Mouse (Mus musculus) kidney, adult 10 weeks (tissue): ENCODE data around the gene Tmem184b. TPM values are rescaled to one million over a fixed set of nuclear protein-coding genes. Genes with fewer than 3 reads are reported as not detected.

Experiments
- polyA plus RNA-seq: library from polyadenylated mRNA; stranded (reverse); fragments of 350-450 nt; fragmentation: Illumina TruSeq; extraction: RNeasy Lipid Tissue Mini Kit (QIAGEN cat#74804); gene quantifications from one replicate; pipeline ENCODE4 v1.2.3, GENCODE M21; 2014; ENCODE audit warnings: low read depth, low replicate concordance

Tmem184b gene
- 3.4 TPM for polyA plus RNA-seq

GRCm38 (mm10) chr15:79402836-79403762 is at the start of gene Tmem184b:
Gene Tmem184b, minus strand, starts transcription at chr15:79403569.

GRCm38 (mm10) chr15:79346051-79346793 is 57.1 kb downstream of the Tmem184b start, which contains the start of gene Maff:
Gene Maff, plus strand, starts transcription at chr15:79346621.

GRCm38 (mm10) chr15:79328058-79328938 is 75.1 kb downstream of the Tmem184b start, which contains the start of gene Pla2g6:
Gene Pla2g6, minus strand, starts transcription at chr15:79328390.

Other genes starting within 250 kb of the Tmem184b start
- not detected for gene Sox10, start 238.3 kb downstream of the Tmem184b start, polyA plus RNA-seq
- 7.5 TPM for gene Pick1, start 174.4 kb downstream of the Tmem184b start, polyA plus RNA-seq
- gene Gm49486, start 174.2 kb downstream of the Tmem184b start, polyA plus RNA-seq, result 1.1 TPM
- not detected for gene Slc16a8, start 148.8 kb downstream of the Tmem184b start, polyA plus RNA-seq
- 2.9 TPM for gene Baiap2l2, start 118.0 kb downstream of the Tmem184b start, polyA plus RNA-seq
- gene Pla2g6, start 75.2 kb downstream of the Tmem184b start, polyA plus RNA-seq, result 0.53 TPM
- 0.32 TPM for gene Maff, start 56.9 kb downstream of the Tmem184b start, polyA plus RNA-seq
- 3.3 TPM for gene Csnk1e, start 52.0 kb upstream of the Tmem184b start, polyA plus RNA-seq
- not detected for gene Kcnj4, start 101.7 kb upstream of the Tmem184b start, polyA plus RNA-seq
- 2.7 TPM for gene Kdelr3, start 112.8 kb upstream of the Tmem184b start, polyA plus RNA-seq
- 173 TPM for gene Ddx17, start 143.2 kb upstream of the Tmem184b start, polyA plus RNA-seq
- gene Dmc1, start 201.5 kb upstream of the Tmem184b start, polyA plus RNA-seq, result not detected